Mouse (Mus musculus) kidney, postnatal 0 days (tissue): ENCODE data around the gene Bcl2l10. TPM values are rescaled to one million over a fixed set of nuclear protein-coding genes. Genes with fewer than 3 reads are reported as not detected.
A peak's percentile ranks its signal among the peaks of the same experiment; 100 is the strongest.

Experiments
- ATAC-seq: fragments of 200-750 bp; cut with Nextera tagmentation; replicated peaks from 2 replicates; pipeline ENCODE4 v1.8.0; 2017; ENCODE audit warnings: low read depth, moderate number of reproducible peaks, moderate TSS enrichment, moderate library complexity; ENCODE audit not compliant: low FRiP score
- DNase-seq: peaks from one replicate; pipeline ENCODE4 v3.0.0-alpha.2; 2016; ENCODE audit warnings: low spot score
- H3K27ac ChIP-seq: fragments of 300-500 bp; sonication (generic); 2 replicates; pipeline ENCODE4 v1.5.1; 2014; ENCODE audit warnings: mild to moderate bottlenecking
- H3K27me3 ChIP-seq: fragments of 300-500 bp; sonication (generic); 2 replicates; pipeline ENCODE4 v1.6.1; 2014; ENCODE audit warnings: low read length, mixed read lengths; ENCODE audit not compliant: insufficient read depth
- H3K36me3 ChIP-seq: fragments of 300-500 bp; sonication (generic); 2 replicates; pipeline ENCODE4 v1.6.1; 2014; ENCODE audit warnings: low read length, mixed read lengths; ENCODE audit not compliant: insufficient read depth
- H3K4me1 ChIP-seq: fragments of 300-500 bp; sonication (generic); replicated peaks from 2 replicates; pipeline ENCODE4 v1.6.1; 2014; ENCODE audit warnings: antibody characterized with exemption, low read length, mixed read lengths; ENCODE audit not compliant: insufficient read depth
- H3K4me2 ChIP-seq: fragments of 300-500 bp; sonication (generic); 2 replicates; pipeline ENCODE4 v1.6.1; 2014; ENCODE audit warnings: mild to moderate bottlenecking, low read length, moderate library complexity, mixed read lengths
- H3K4me3 ChIP-seq: fragments of 300-500 bp; sonication (generic); replicated peaks from 2 replicates; pipeline ENCODE4 v1.5.1; 2014; ENCODE audit warnings: low read depth, low read length
- H3K9ac ChIP-seq: fragments of 300-500 bp; sonication (generic); 2 replicates; pipeline ENCODE4 v1.6.1; 2014; ENCODE audit warnings: low read depth, low read length
- H3K9me3 ChIP-seq: fragments of 300-500 bp; sonication (generic); replicated peaks from 2 replicates; pipeline ENCODE4 v1.6.1; 2016; ENCODE audit warnings: low read length, inconsistent platforms, mixed read lengths
- CTCF ChIP-seq: IDR thresholded peaks from 2 replicates; pipeline ENCODE4 v1.5.1; 2016; ENCODE audit warnings: antibody characterized with exemption, low read depth, mild to moderate bottlenecking, moderate library complexity
- WGBS: fragments of 180-500 bp; shearing (Covaris S2); extraction: QIAGEN DNeasy Blood & Tissue Kit; methylation state at CpG from one replicate; pipeline ENCODE4 v1.1.7; 2014; 5-methylcytosine and 5-hydroxymethylcytosine counted together
- polyA plus RNA-seq: library from polyadenylated mRNA; unstranded; fragments of >200 nt; fragmentation: Nextera tagmentation; extraction: Ambion mirVana; gene quantifications from 2 replicates; pipeline ENCODE4 v1.2.1, GENCODE M21; 2015

Bcl2l10 gene
- polyA plus RNA-seq, 1 experiment from 2014 or later: not detected

- Histone ChIP-seq H3K4me2 (no peak overlapping the region), H3K27ac (no peak overlapping the region), H3K9me3 (no peaks in the 10 kb centered on the region), H3K4me3 (no peak overlapping the region), H3K4me1 (no peaks in the 10 kb centered on the region), H3K9ac (no peak overlapping the region), H3K36me3 (no peaks in the 10 kb centered on the region), H3K27me3 (no peaks in the 10 kb centered on the region)
- DNase-seq (no peak), ATAC-seq (no peak)
- 75% methylated on average over 3 of the region's 3 CpGs for WGBS
- TF ChIP-seq CTCF: no peak
These were observed 21.2 kb downstream of the Bcl2l10 start for GRCm38 (mm10) chr9:75368779-75369178.

- Histone ChIP-seq H3K9me3 (no peaks in the 10 kb centered on the region), H3K27me3 (no peaks in the 10 kb centered on the region), H3K4me1 (no peaks in the 10 kb centered on the region), H3K36me3 (no peaks in the 10 kb centered on the region), H3K4me3 (no peak overlapping the region), H3K4me2 (no peak overlapping the region), H3K27ac (no peak overlapping the region), H3K9ac (no peak overlapping the region)
- no peak for TF ChIP-seq CTCF
- DNase-seq (no peak), ATAC-seq (no peak)
- 96% methylated on average over 9 of the region's 9 CpGs for WGBS
These were observed 28.0 kb downstream of the Bcl2l10 start for GRCm38 (mm10) chr9:75375606-75376005.

DNA sequence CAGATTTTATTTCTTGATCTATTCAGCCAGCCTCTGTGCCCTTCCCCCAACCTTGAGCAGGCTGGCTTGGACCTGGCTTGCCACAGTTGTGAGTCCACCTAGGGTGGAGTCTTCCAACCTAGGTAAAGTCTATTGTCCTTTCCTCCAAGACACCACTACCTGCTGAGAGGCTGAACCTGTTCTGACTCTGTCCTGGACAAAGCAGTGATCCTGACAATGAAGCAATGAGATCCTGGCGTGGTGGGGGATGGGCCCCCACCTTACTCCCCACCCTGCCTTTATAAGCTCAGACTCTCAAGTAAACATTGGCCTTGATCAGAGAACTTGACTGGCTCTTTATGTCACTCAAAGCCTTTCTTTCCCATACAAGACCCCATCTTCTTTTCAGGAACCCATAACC, 28.9 kb downstream of the Bcl2l10 start:
- no peak for DNase-seq
- H3K9me3 ChIP-seq: no peaks in the 10 kb centered on the region
- no peak overlapping the region for H3K9ac ChIP-seq
- H3K4me2 ChIP-seq: no peak overlapping the region
- H3K27ac ChIP-seq: no peak overlapping the region
- whole genome bisulfite sequencing: 93% methylated on average over 1 of the region's 1 CpGs
- no peak overlapping the region for H3K4me3 ChIP-seq
- no peaks in the 10 kb centered on the region for H3K36me3 ChIP-seq
- TF ChIP-seq CTCF: no peak
- no peaks in the 10 kb centered on the region for H3K27me3 ChIP-seq
- ATAC-seq: no peak
- H3K4me1 ChIP-seq: no peaks in the 10 kb centered on the region

DNA sequence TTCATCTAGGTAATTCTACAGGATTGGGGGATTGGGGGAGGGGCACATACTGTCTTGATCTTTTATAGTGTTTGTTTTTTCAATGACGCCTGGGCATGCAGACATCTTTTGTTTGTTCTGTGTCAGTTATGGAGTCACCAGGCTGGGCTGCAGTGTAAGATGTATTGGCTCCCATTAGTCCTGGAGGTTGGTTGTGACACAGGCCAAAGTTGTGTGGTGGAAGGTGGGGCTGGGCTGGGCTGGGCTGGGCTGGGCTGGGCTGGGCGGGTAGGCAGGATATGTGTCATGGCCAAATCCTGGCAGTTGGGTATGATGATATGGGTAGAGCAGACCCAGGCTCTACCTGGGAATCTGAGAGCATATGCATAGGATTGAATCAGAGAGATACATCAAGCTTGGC, 31.2 kb downstream of the Bcl2l10 start:
- Histone ChIP-seq H3K4me2 (no peak overlapping the region), H3K4me3 (no peak overlapping the region), H3K4me1 (no peaks in the 10 kb centered on the region), H3K27me3 (no peaks in the 10 kb centered on the region), H3K9me3 (no peaks in the 10 kb centered on the region), H3K27ac (no peak overlapping the region), H3K36me3 (no peaks in the 10 kb centered on the region), H3K9ac (no peak overlapping the region)
- DNase-seq (no peak), ATAC-seq (no peak)
- no peak for TF ChIP-seq CTCF
- 76% methylated on average over 2 of the region's 2 CpGs for WGBS

- H3K36me3 ChIP-seq: peaks cover 5% of the 10 kb centered on the region; the same call in 1 of the 2 replicates
- 93% methylated on average over 14 of the region's 14 CpGs for WGBS
- no peak for TF ChIP-seq CTCF
- no peak for ATAC-seq
- no peaks in the 10 kb centered on the region for H3K4me1 ChIP-seq
- H3K9me3 ChIP-seq: no peaks in the 10 kb centered on the region
- H3K27me3 ChIP-seq: no peaks in the 10 kb centered on the region
- H3K4me3 ChIP-seq: no peak overlapping the region
- DNase-seq: no peak
- no peak overlapping the region for H3K4me2 ChIP-seq
- H3K9ac ChIP-seq: no peak overlapping the region
- H3K27ac ChIP-seq: no peak overlapping the region
These were observed 35.3 kb downstream of the Bcl2l10 start for GRCm38 (mm10) chr9:75382825-75383224.

- H3K4me1 ChIP-seq: no peaks in the 10 kb centered on the region
- ATAC-seq (no peak), DNase-seq (no peak)
- TF ChIP-seq CTCF: peak; percentile 29; the same call in 1 of the 2 replicates
- H3K4me2 ChIP-seq: no peak overlapping the region
- no peak overlapping the region for H3K9ac ChIP-seq
- no peaks in the 10 kb centered on the region for H3K9me3 ChIP-seq
- H3K27me3 ChIP-seq: no peaks in the 10 kb centered on the region
- no peak overlapping the region for H3K4me3 ChIP-seq
- peaks cover 11% of the 10 kb centered on the region for H3K36me3 ChIP-seq
- WGBS: 84% methylated on average over 9 of the region's 9 CpGs
- no peak overlapping the region for H3K27ac ChIP-seq
These were observed 36.2 kb downstream of the Bcl2l10 start for GRCm38 (mm10) chr9:75383785-75384184.

DNA sequence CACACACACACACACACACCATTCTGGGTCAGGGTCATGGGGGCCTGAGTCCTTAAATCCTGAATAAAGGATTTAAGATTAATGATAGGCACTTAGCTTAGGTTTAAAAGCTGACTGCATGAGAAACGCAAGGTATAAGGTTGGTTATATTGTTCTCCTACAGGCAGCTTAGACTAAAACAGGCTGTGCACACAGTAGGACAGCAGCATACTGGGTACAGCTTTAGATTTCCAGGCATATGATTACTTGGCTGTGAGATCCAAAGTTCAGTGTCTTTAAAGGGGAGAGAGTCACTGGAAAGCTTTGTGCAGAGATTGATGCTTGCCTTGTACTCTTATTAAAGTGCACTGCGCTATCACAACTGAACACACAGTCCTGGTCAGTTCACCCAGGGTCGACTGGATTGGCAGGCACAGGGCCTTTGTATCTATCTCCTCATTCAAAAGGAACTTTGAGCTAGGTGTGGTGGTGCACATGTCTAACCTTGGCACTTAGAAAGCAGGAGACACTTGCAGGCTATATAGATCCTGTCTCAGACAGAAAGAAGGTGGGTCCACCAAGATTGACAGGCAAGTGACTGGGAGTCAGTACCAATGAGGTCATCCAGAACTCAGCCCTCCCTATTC, 36.9 kb downstream of the Bcl2l10 start:
- Histone ChIP-seq H3K27me3 (no peaks in the 10 kb centered on the region), H3K4me3 (no peak overlapping the region), H3K9ac (no peak overlapping the region), H3K4me2 (no peak overlapping the region), H3K36me3 (peaks cover 18% of the 10 kb centered on the region), H3K4me1 (no peaks in the 10 kb centered on the region), H3K27ac (no peak overlapping the region), H3K9me3 (no peaks in the 10 kb centered on the region)
- no peak for DNase-seq
- TF ChIP-seq CTCF: no peak
- no peak for ATAC-seq
- 87% methylated on average over 3 of the region's 3 CpGs for WGBS
